Comparison of ENCODE assay signal across 7 mouse cellular contexts in the genomic region with DNA sequence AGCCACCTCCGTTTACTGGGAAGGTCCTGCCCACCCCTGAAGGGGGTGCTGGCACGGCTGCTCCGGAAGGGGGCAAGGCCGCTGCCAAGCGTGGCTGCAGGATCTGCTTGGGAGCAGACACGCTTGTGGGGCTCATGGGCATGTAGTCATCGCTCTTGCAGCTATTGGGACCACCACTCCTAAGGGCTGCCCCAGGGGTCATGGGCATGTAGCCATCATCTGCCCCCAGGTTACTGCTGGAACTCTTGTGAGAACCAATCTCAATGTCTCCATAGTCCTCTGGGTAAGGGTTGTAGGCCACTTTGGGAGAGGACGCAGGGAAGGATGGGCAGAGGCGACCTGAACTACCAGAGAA. TPM values are rescaled to one million over a fixed set of nuclear protein-coding genes. Genes with fewer than 3 reads are reported as not detected.
DNase-seq lines count a peak whose midpoint lies in the region; ATAC-seq and TF ChIP-seq lines count a peak whose summit lies in the region.

No protein-coding gene starts in this region.

- H3K4me1 ChIP-seq in liver, adult 2 months (ENCODE audit: control insufficient read depth, insufficient read depth, low read length), result peaks cover 40% of the 10 kb centered on the region
- peaks cover 68% of the 10 kb centered on the region for H3K4me1 ChIP-seq in embryonic facial prominence, embryonic 12.5 days
- peaks cover 73% of the 10 kb centered on the region for H3K4me1 ChIP-seq in hindbrain, embryonic 15.5 days (replicated peaks)
- peaks cover 45% of the 10 kb centered on the region for H3K4me1 ChIP-seq in midbrain, postnatal 0 days (ENCODE audit: insufficient read depth, low read length)

- 39% methylated on average over 9 of the region's 9 CpGs for WGBS in liver, adult 2 months
- 81% methylated on average over 9 of the region's 9 CpGs for WGBS in embryonic facial prominence, embryonic 12.5 days
- WGBS in hindbrain, embryonic 15.5 days, result 79% methylated on average over 9 of the region's 9 CpGs
- WGBS in midbrain, postnatal 0 days, result 82% methylated on average over 9 of the region's 9 CpGs

- no peak overlapping the region for H3K27ac ChIP-seq in liver, adult 2 months (replicated peaks; ENCODE audit: insufficient read depth, low read depth, low read length)
- H3K27ac ChIP-seq in embryonic facial prominence, embryonic 12.5 days, result 0 out of 2 replicates have a peak overlapping the region, but pooled peaks have one; percentile 30
- H3K27ac ChIP-seq in hindbrain, embryonic 15.5 days (replicated peaks), result no peak overlapping the region
- H3K27ac ChIP-seq in midbrain, postnatal 0 days (ENCODE audit: low read depth, low read length), result no peak overlapping the region

- peaks cover 53% of the 10 kb centered on the region for H3K79me2 ChIP-seq in liver, adult 2 months (ENCODE audit: control insufficient read depth, insufficient read depth, low read length)

- no peaks in the 10 kb centered on the region for H3K27me3 ChIP-seq in liver, adult 2 months (ENCODE audit: control insufficient read depth, insufficient read depth, low read length)
- no peaks in the 10 kb centered on the region for H3K27me3 ChIP-seq in embryonic facial prominence, embryonic 12.5 days
- no peaks in the 10 kb centered on the region for H3K27me3 ChIP-seq in hindbrain, embryonic 15.5 days
- H3K27me3 ChIP-seq in midbrain, postnatal 0 days (ENCODE audit: insufficient read depth, low read length), result no peaks in the 10 kb centered on the region

- no peaks in the 10 kb centered on the region for H3K9me3 ChIP-seq in embryonic facial prominence, embryonic 12.5 days
- H3K9me3 ChIP-seq in hindbrain, embryonic 15.5 days, result no peaks in the 10 kb centered on the region
- no peaks in the 10 kb centered on the region for H3K9me3 ChIP-seq in midbrain, postnatal 0 days (ENCODE audit: low read length)

- no peak for TF ChIP-seq CTCF in liver, adult 2 months (IDR thresholded peaks at IDR 0.05; ENCODE audit: low read depth, low read length)
- TF ChIP-seq CTCF in midbrain, postnatal 0 days (IDR thresholded peaks at IDR 0.05), result 0 out of 2 replicates have a peak, but pooled peaks have one; percentile 11

- H3K9ac ChIP-seq in liver, adult 2 months (ENCODE audit: low read depth, low read length), result peak overlapping the region; percentile 94
- H3K9ac ChIP-seq in embryonic facial prominence, embryonic 12.5 days, result peak overlapping the region; percentile 89
- H3K9ac ChIP-seq in hindbrain, embryonic 15.5 days, result peak overlapping the region; percentile 71; the same call in 1 of the 2 replicates
- peak overlapping the region; percentile 85 for H3K9ac ChIP-seq in midbrain, postnatal 0 days (replicated peaks; ENCODE audit: low read length, poor library complexity, severe bottlenecking)

- ATAC-seq in embryonic facial prominence, embryonic 12.5 days (ENCODE audit: insufficient number of reproducible peaks, insufficient read depth, low FRiP score, low TSS enrichment), result no peak
- ATAC-seq in hindbrain, embryonic 15.5 days (ENCODE audit: low FRiP score, low read depth), result no peak
- no peak for ATAC-seq in midbrain, postnatal 0 days (ENCODE audit: low FRiP score)

- peak overlapping the region; percentile 77 for H3K4me3 ChIP-seq in liver, adult 2 months (ENCODE audit: insufficient read depth, low read depth, low read length)
- peak overlapping the region; percentile 80 for H3K4me3 ChIP-seq in embryonic facial prominence, embryonic 12.5 days
- peak overlapping the region; percentile 65 for H3K4me3 ChIP-seq in hindbrain, embryonic 15.5 days
- H3K4me3 ChIP-seq in midbrain, postnatal 0 days (ENCODE audit: low read depth, low read length), result peak overlapping the region; percentile 67

- no peaks in the 10 kb centered on the region for H3K36me3 ChIP-seq in liver, adult 2 months (ENCODE audit: control insufficient read depth, insufficient read depth, low read length)
- H3K36me3 ChIP-seq in embryonic facial prominence, embryonic 12.5 days, result peaks cover 20% of the 10 kb centered on the region; the same call in 1 of the 2 replicates
- no peaks in the 10 kb centered on the region for H3K36me3 ChIP-seq in hindbrain, embryonic 15.5 days
- H3K36me3 ChIP-seq in midbrain, postnatal 0 days (ENCODE audit: insufficient read depth, low read length), result no peaks in the 10 kb centered on the region

- DNase-seq in liver, adult 2 months (ENCODE audit: extremely low read depth, low read depth, low spot score), result no peak
- no peak for DNase-seq in liver
- DNase-seq in midbrain, postnatal 0 days (ENCODE audit: low spot score), result no peak
- DNase-seq in right cerebral cortex, postnatal 25 days, result no peak
- DNase-seq in urinary bladder, postnatal 14 days (ENCODE audit: low spot score), result no peak

- H3K4me2 ChIP-seq in embryonic facial prominence, embryonic 12.5 days (replicated peaks), result peak overlapping the region; percentile 92
- peak overlapping the region; percentile 93 for H3K4me2 ChIP-seq in hindbrain, embryonic 15.5 days
- H3K4me2 ChIP-seq in midbrain, postnatal 0 days (ENCODE audit: low read depth, low read length, poor library complexity, severe bottlenecking), result peak overlapping the region; percentile 96

- TF ChIP-seq POLR2A in liver, adult 2 months (IDR thresholded peaks at IDR 0.05; ENCODE audit: extremely low read depth, insufficient read depth, low read length), result no peak

RNA-seq across cellular contexts. Expression of a gene that starts 2.0 kb away (rescaled TPM):
- 8.6 and 19.2 TPM in 2 replicates for total RNA-seq in liver, adult 2 months (2014; rRNA removed)
- 4.8 and 5.7 TPM in 2 replicates for polyA plus RNA-seq in liver, adult 2 months (2012; rRNA removed)
- 11.5 and 11.8 TPM in 2 replicates for polyA plus RNA-seq in embryonic facial prominence, embryonic 12.5 days (2016; fragmentation: Nextera tagmentation; extraction: Ambion mirVana)
- 6.0 and 6.3 TPM in 2 replicates for polyA plus RNA-seq in hindbrain, embryonic 15.5 days (2015; fragmentation: Nextera tagmentation; extraction: Ambion mirVana)
- total RNA-seq in midbrain, postnatal 0 days (2014; rRNA removed), result 37.3 and 40.4 TPM in 2 replicates
- polyA plus RNA-seq in midbrain, postnatal 0 days (2015; fragmentation: Nextera tagmentation; extraction: Ambion mirVana), result 4.8 and 5.6 TPM in 2 replicates
